Mouse (Mus musculus) thymus, adult 2 months (tissue): ENCODE results near the gene Atf7ip.

Experiments used
- CTCF ChIP-seq: fragments of 200-500 bp; IDR thresholded peaks from 2 replicates; pipeline ENCODE4 v1.5.1; 2012; ENCODE audit warnings: mild to moderate bottlenecking, control low read depth, low read length, moderate library complexity, borderline replicate concordance; ENCODE audit not compliant: control insufficient read depth, poor library complexity, insufficient read depth; ENCODE audit errors: extremely low read depth
- POLR2A ChIP-seq: fragments of 200-500 bp; IDR thresholded peaks from 2 replicates; pipeline ENCODE4 v1.6.1; 2012; ENCODE audit warnings: mild to moderate bottlenecking, low read length, control low read depth, moderate library complexity; ENCODE audit not compliant: control insufficient read depth, poor library complexity, insufficient read depth; ENCODE audit errors: extremely low read depth

GRCm38 (mm10) chr6:136553767-136554569, 48.0 kb downstream of the Atf7ip start:
- TF ChIP-seq POLR2A (no peak), CTCF (no peak)
